Mouse (Mus musculus) lung, adult 2 months (tissue): ENCODE measurements at regions not wholly inside any gene's neighbourhood (a gene's known extent, or its start where the extent isn't known, plus 50 kb on each side); places are given as distances from the start of the nearest gene placed in this dataset.

Experiments
- DNase-seq: peaks from one replicate; pipeline ENCODE4 v3.0.0; 2022
- H3K4me1 ChIP-seq: fragments of 200-500 bp; 2 replicates; pipeline ENCODE4 v1.6.1; 2011; ENCODE audit warnings: low read length; ENCODE audit not compliant: control insufficient read depth, insufficient read depth
- H3K4me3 ChIP-seq: fragments of 200-500 bp; replicated peaks from 2 replicates; pipeline ENCODE3; 2011; ENCODE audit warnings: low read depth, mild to moderate bottlenecking, control low read depth, low read length; ENCODE audit errors: extremely low read depth
- CTCF ChIP-seq: fragments of 200-500 bp; IDR thresholded peaks from 2 replicates; pipeline ENCODE4 v1.5.1; 2011; ENCODE audit warnings: mild to moderate bottlenecking, low read length, control low read depth; ENCODE audit not compliant: insufficient read depth
- POLR2A ChIP-seq: fragments of 200-500 bp; IDR thresholded peaks from 2 replicates; pipeline ENCODE4 v1.6.1; 2011; ENCODE audit warnings: low read depth, mild to moderate bottlenecking, control low read depth, low read length, borderline replicate concordance; ENCODE audit errors: extremely low read depth
- WGBS: fragments of 180-500 bp; shearing (Covaris S2); methylation state at CpG from one replicate; pipeline ENCODE4 v1.1.7; 2018; 5-methylcytosine and 5-hydroxymethylcytosine counted together

DNA sequence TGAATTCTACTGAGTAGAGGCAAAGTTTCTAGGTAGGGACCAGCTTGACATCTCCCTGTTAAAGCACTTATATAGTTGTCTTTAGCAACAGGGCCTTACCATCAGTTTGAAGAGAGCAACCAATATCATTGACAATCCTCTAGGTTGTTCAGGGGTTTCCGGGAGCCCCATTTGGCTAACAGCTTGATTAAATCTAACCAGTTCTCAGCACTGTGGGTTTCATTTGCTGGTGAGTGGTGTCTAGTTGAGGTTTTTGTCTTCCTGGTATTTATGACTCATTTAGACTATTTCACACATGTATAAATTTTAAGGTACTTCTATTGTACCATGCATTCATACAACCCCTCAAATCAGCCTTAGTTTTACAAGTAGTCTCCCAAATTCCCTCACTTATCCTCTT is 823.4 kb upstream of the Sel1l start:
- no peak for DNase-seq
- Histone ChIP-seq H3K4me3 (no peak overlapping the region), H3K4me1 (no peaks in the 10 kb centered on the region)
- 74% methylated on average over 1 of the region's 1 CpGs for WGBS
- TF ChIP-seq CTCF, result no peak
- TF ChIP-seq POLR2A, result no peak

DNA sequence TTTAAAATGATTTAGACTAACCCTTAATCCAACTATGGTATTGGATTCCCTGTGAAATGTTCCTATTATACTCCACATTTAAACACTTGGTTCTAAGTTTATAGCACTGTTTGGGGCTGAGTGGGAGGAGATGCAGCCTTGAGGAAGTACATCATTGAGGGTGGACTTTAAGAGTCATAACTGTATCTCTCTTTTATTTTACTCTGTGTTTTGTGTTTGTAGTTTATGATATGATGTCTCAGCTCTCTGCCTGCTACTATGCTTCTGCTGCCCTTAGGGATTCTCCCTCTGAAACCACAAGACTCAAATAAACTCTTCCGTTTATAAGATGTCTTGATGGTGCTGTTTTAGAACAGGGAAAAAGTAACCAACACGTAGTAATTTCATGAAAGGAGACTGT is 797.7 kb upstream of the Sel1l start:
- H3K4me3 ChIP-seq, result no peak overlapping the region
- TF ChIP-seq CTCF (no peak), POLR2A (no peak)
- DNase-seq, result no peak
- 62% methylated on average over 2 of the region's 2 CpGs for WGBS
- no peaks in the 10 kb centered on the region for H3K4me1 ChIP-seq

DNA sequence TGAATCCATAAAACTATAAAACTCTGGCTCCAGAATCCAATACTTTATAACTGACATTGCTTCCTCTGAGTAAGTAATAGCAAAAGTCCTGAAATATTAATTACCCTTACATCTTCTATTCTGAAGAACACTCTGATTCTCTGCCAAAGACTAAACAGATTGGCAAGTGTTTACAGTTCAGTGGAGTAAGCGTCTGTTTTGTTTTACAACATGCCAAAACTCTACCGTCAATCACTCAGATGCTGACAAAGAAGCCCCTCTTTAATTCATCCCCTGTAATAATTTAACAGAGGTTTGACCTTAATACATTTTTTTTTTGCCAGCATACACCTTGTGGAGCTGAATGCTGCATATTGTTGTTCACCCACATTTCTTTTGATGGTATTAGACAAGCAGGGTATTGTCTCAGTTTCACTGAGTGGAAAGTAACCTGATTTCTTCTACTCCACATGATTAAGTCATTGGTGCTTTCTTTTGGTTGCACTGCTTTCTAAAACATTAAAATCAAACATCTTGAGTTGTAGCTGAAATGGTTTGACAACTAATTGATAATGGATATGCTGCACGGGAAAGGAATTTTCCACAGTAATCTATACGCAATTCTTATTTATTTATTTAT is 796.2 kb upstream of the Sel1l start:
- WGBS, result 53% methylated on average over 4 of the region's 4 CpGs
- no peaks in the 10 kb centered on the region for H3K4me1 ChIP-seq
- DNase-seq, result no peak
- no peak for TF ChIP-seq CTCF
- no peak for TF ChIP-seq POLR2A
- H3K4me3 ChIP-seq, result no peak overlapping the region

DNA sequence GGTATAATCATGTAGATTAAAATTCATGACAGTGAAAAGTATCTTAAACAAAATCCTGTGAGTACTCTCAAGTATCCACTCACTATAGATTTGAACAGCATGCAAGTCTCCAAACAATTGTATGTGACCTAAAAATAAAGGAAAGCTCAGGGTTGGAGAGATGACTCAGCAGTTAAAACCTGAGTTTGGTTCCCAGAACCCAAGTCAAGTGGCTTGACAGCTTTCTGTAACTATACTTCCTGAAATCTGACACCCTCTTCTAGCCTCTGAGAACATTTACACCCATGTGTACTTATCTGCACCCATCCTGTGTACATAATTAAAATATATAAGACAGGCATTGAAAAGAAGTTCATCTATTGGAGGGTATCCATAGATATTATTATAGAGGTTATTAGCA is 770.2 kb upstream of the Sel1l start:
- DNase-seq, result no peak
- TF ChIP-seq CTCF, result no peak
- TF ChIP-seq POLR2A, result no peak
- H3K4me1 ChIP-seq, result no peaks in the 10 kb centered on the region
- no peak overlapping the region for H3K4me3 ChIP-seq

DNA sequence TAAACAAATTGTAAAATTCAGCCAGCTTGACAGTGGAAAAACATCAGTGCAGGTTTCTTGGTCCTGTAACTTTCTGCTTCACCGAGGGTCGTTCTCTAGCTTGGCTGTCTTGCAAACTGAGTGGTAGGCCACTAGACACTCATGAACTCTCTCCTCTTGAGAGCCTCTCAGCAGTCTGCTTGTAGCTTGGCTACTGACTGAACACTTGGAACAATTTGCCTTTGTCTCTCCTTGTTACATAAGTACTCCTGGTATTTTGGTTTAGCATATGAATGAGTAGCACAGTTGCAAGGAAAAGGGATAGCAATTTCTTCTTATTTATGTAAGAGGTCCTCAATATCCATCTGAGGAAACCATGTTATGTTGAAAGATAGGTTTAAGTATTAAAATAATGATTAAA is 769.6 kb upstream of the Sel1l start:
- TF ChIP-seq CTCF (no peak), POLR2A (no peak)
- no peak for DNase-seq
- H3K4me3 ChIP-seq, result no peak overlapping the region
- WGBS, result 42% methylated on average over 2 of the region's 2 CpGs
- no peaks in the 10 kb centered on the region for H3K4me1 ChIP-seq

DNA sequence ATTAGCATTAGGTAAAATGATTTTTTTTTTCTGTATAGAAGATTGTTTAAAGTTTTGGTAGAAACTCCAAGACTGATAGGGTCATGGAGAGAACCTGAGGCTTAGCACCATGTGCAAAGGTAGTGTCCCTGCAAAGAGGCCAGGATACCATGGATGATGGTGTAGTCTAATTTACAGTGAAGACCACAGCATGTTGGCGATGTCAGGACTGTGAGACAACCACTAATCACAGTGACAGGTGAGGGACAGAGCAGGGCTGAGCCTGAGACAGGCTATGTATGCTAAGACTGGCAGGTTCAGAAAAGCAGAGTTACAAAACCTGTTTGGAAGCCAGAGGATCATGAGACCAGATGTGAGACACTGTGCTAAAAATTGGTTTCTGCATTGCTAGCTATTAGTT is 752.7 kb upstream of the Sel1l start:
- DNase-seq, result no peak
- Histone ChIP-seq H3K4me3 (no peak overlapping the region), H3K4me1 (no peaks in the 10 kb centered on the region)
- TF ChIP-seq CTCF, result no peak
- no peak for TF ChIP-seq POLR2A
- WGBS, result 66% methylated on average over 1 of the region's 1 CpGs

DNA sequence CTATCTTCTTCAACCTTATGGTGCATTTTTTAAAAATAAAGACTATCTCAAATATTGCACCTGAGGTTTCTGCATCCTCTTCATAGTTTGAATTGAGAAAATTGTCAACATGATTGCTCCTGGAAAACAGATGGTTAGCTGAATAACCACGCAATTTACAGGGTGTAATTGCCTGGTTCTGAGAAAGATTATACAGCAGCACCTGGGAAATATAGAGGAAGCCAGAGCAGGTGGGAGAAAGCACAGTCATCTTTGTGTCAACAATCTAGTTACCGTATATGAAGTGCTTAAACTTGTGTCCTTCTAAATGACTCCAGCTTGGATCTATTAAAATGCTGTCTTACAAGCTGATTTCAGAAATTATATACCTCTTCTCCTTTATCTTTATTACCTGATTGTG is 740.8 kb upstream of the Sel1l start:
- 64% methylated on average over 2 of the region's 2 CpGs for WGBS
- no peaks in the 10 kb centered on the region for H3K4me1 ChIP-seq
- DNase-seq, result no peak
- no peak overlapping the region for H3K4me3 ChIP-seq
- TF ChIP-seq POLR2A (no peak), CTCF (no peak)

DNA sequence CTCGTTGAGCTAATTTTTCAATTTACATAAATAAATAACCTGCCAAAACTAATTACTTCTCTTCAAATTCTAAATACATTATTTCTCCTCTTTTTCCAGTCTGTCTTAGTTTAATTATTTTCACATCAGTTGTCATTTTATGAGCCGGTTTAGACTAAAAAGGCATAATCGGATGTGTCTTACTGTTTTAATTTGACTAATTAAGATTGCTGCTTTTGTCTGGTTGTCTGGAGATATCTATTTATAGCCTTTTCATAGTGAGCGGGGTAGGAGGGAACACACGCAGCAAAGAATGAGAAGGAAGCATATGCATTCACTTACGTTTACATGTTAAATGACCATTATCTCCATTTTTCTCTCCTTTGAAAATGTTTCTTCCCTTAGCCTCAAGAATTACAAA is 740.3 kb upstream of the Sel1l start:
- no peak overlapping the region for H3K4me3 ChIP-seq
- DNase-seq, result no peak
- no peaks in the 10 kb centered on the region for H3K4me1 ChIP-seq
- WGBS, result 68% methylated on average over 6 of the region's 6 CpGs
- TF ChIP-seq CTCF (no peak), POLR2A (no peak)

DNA sequence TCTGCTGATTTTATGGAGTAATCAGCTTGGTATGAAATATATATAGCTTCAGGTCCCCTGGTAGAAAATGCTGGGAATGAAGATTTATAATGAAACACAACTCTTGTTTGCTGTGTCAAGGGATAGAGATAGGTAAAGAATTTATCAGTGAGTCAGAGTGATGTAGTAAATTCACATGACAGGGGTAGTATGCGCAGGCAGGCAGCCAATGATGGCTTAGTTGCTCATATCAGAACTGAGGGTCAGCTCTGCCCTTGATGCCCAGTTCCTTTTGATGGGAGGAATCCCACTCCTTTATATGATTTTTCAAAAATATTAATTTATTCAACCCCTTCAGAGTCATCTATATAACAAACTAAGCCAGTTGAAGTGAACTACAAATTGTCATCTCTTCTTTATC is 729.6 kb upstream of the Sel1l start:
- Histone ChIP-seq H3K4me3 (no peak overlapping the region), H3K4me1 (no peaks in the 10 kb centered on the region)
- DNase-seq, result no peak
- 89% methylated on average over 1 of the region's 1 CpGs for WGBS
- no peak for TF ChIP-seq POLR2A
